Mouse (Mus musculus) brain, embryonic 14.5 days (tissue): ENCODE measurements around the gene Thsd4.

Source experiments
- CTCF ChIP-seq: fragments of 200-500 bp; IDR thresholded peaks from 2 replicates; pipeline ENCODE4 v1.5.1; 2012; ENCODE audit warnings: inconsistent platforms, mild to moderate bottlenecking, moderate library complexity, borderline replicate concordance; ENCODE audit not compliant: insufficient read depth, insufficient read length; ENCODE audit errors: extremely low read depth
- POLR2A ChIP-seq: fragments of 200-500 bp; IDR thresholded peaks from 2 replicates; pipeline ENCODE4 v1.6.1; 2012; ENCODE audit warnings: mild to moderate bottlenecking, inconsistent platforms, borderline replicate concordance; ENCODE audit not compliant: poor library complexity, insufficient read depth, insufficient read length, severe bottlenecking; ENCODE audit errors: extremely low read depth

GRCm38 (mm10) chr9:59948226-59948625, 573.6 kb downstream of the Thsd4 start:
- TF ChIP-seq CTCF (no peak), POLR2A (no peak)
